Mouse (Mus musculus) MEL (cell line): ENCODE results near the gene Zbtb46. TPM values are rescaled to one million over a fixed set of nuclear protein-coding genes. Genes with fewer than 3 reads are reported as not detected.
A peak's percentile ranks its signal among the peaks of the same experiment; 100 is the strongest.

ENCODE experiments used
- DNase-seq: peaks from one replicate; pipeline ENCODE4 v3.0.0; 2011; ENCODE audit warnings: low read depth, low spot score
- H3K27ac ChIP-seq: 2 replicates; pipeline ENCODE4 v1.5.1; 2012; ENCODE audit warnings: low read depth, mild to moderate bottlenecking, control low read depth, low read length, moderate library complexity; ENCODE audit not compliant: control insufficient read depth
- H3K27me3 ChIP-seq, 2 experiments: fragments of 150-350 bp in 1 of 2; sonication (generic) in 1 of 2; 2 replicates each; pipeline ENCODE4 v1.6.1; 2012; ENCODE audit warnings: low read length in 2 of 2, mild to moderate bottlenecking in 2 of 2, improper control_type of control experiment in 1 of 2, moderate library complexity in 1 of 2; ENCODE audit not compliant: insufficient read depth in 2 of 2, control insufficient read depth in 1 of 2
- H3K36me3 ChIP-seq, 2 experiments: 2 replicates each; pipeline ENCODE4 v1.6.1; 2012 to 2014; ENCODE audit warnings: low read length in 2 of 2, improper control_type of control experiment in 1 of 2, inconsistent platforms in 1 of 2, mild to moderate bottlenecking in 1 of 2; ENCODE audit not compliant: insufficient read depth in 2 of 2, control insufficient read depth in 1 of 2
- H3K4me1 ChIP-seq, 2 experiments: fragments of 150-350 bp in 1 of 2; sonication (generic) in 1 of 2; 2 replicates each; pipeline ENCODE4 v1.6.1; 2012; ENCODE audit warnings: low read length in 2 of 2, improper control_type of control experiment in 1 of 2, mild to moderate bottlenecking in 1 of 2; ENCODE audit not compliant: insufficient read depth in 2 of 2, control insufficient read depth in 1 of 2
- H3K4me3 ChIP-seq, 2 experiments: fragments of 150-350 bp in 1 of 2; sonication (generic) in 1 of 2; 2 replicates each; pipeline ENCODE4 v1.5.1; 2012; ENCODE audit warnings: low read depth in 2 of 2, low read length in 2 of 2, mild to moderate bottlenecking in 2 of 2, moderate library complexity in 2 of 2, control low read depth in 1 of 2, improper control_type of control experiment in 1 of 2; ENCODE audit not compliant: control insufficient read depth in 1 of 2, insufficient read depth in 1 of 2
- H3K79me2 ChIP-seq: 2 replicates; pipeline ENCODE4 v1.6.1; 2012; ENCODE audit warnings: mild to moderate bottlenecking, low read length, moderate library complexity; ENCODE audit not compliant: control insufficient read depth, poor library complexity, insufficient read depth
- H3K9ac ChIP-seq: 2 replicates; pipeline ENCODE4 v1.6.1; 2012; ENCODE audit warnings: low read depth, mild to moderate bottlenecking, control low read depth, low read length, moderate library complexity; ENCODE audit not compliant: control insufficient read depth, poor library complexity, severe bottlenecking
- H3K9me3 ChIP-seq: fragments of 150-350 bp; sonication (generic); replicated peaks from 2 replicates; pipeline ENCODE4 v1.6.1; 2012; ENCODE audit warnings: mild to moderate bottlenecking, low read length, improper control_type of control experiment, moderate library complexity; ENCODE audit not compliant: insufficient read depth
- BHLHE40 ChIP-seq: IDR thresholded peaks from 2 replicates; pipeline ENCODE4 v1.6.1; 2012; ENCODE audit warnings: low read depth, mild to moderate bottlenecking, inconsistent platforms, low read length, improper control_type of control experiment, borderline replicate concordance
- CHD2 ChIP-seq: IDR thresholded peaks from 2 replicates; pipeline ENCODE4 v1.6.1; 2011; ENCODE audit warnings: low read length, improper control_type of control experiment
- CTCF ChIP-seq, 3 experiments: IDR thresholded peaks in 2 of 3; conservative IDR thresholded peaks in 1 of 3; 2 replicates each; pipeline ENCODE4 v1.5.1; 2011 to 2012; ENCODE audit warnings: low read length in 3 of 3, low read depth in 2 of 3, mild to moderate bottlenecking in 2 of 3, improper control_type of control experiment in 1 of 3, inconsistent platforms in 1 of 3, mixed read lengths in 1 of 3, moderate library complexity in 1 of 3; ENCODE audit not compliant: control insufficient read depth in 1 of 3, insufficient read depth in 1 of 3, poor library complexity in 1 of 3, severe bottlenecking in 1 of 3
- ELF1 ChIP-seq: IDR thresholded peaks from 2 replicates; pipeline ENCODE4 v1.6.1; 2014; ENCODE audit warnings: low read depth, mild to moderate bottlenecking, inconsistent platforms, low read length, improper control_type of control experiment, moderate library complexity
- EP300 ChIP-seq, 2 experiments: IDR thresholded peaks; 2 replicates each; pipeline ENCODE4 v1.6.1; 2011; ENCODE audit warnings: improper control_type of control experiment in 2 of 2, low read length in 2 of 2, low read depth in 1 of 2, mild to moderate bottlenecking in 1 of 2
- ETS1 ChIP-seq: IDR thresholded peaks from 2 replicates; pipeline ENCODE4 v1.6.1; 2012; ENCODE audit warnings: low read depth, mild to moderate bottlenecking, inconsistent platforms, low read length, improper control_type of control experiment, moderate library complexity
- GATA1 ChIP-seq: IDR thresholded peaks from 2 replicates; pipeline ENCODE4 v1.6.1; 2011; ENCODE audit warnings: low read depth, low read length, improper control_type of control experiment
- HCFC1 ChIP-seq: IDR thresholded peaks from 2 replicates; pipeline ENCODE4 v1.6.1; 2012; ENCODE audit warnings: low read depth, mild to moderate bottlenecking, inconsistent platforms, low read length, improper control_type of control experiment, moderate library complexity
- JUND ChIP-seq: IDR thresholded peaks from 2 replicates; pipeline ENCODE4 v1.6.1; 2011; ENCODE audit warnings: low read depth, mild to moderate bottlenecking, improper control_type of control experiment, low read length
- KAT2A ChIP-seq: conservative IDR thresholded peaks from 2 replicates; pipeline ENCODE4 v1.6.1; 2012; ENCODE audit warnings: low read depth, low read length, improper control_type of control experiment, inconsistent platforms
- MAFK ChIP-seq: IDR thresholded peaks from 2 replicates; pipeline ENCODE4 v1.6.1; 2011; ENCODE audit warnings: low read depth, mild to moderate bottlenecking, low read length, improper control_type of control experiment, borderline replicate concordance
- MAX ChIP-seq: IDR thresholded peaks from 2 replicates; pipeline ENCODE4 v1.6.1; 2011; ENCODE audit warnings: low read length, improper control_type of control experiment
- MAZ ChIP-seq: IDR thresholded peaks from 2 replicates; pipeline ENCODE4 v1.6.1; 2012; ENCODE audit warnings: low read depth, mild to moderate bottlenecking, inconsistent platforms, low read length, improper control_type of control experiment
- MYB ChIP-seq: IDR thresholded peaks from 2 replicates; pipeline ENCODE4 v1.6.1; 2011; ENCODE audit warnings: mild to moderate bottlenecking, low read depth, low read length, improper control_type of control experiment
- MYC ChIP-seq: IDR thresholded peaks from 2 replicates; pipeline ENCODE4 v1.6.1; 2011; ENCODE audit warnings: low read depth, mild to moderate bottlenecking, low read length, improper control_type of control experiment, moderate library complexity
- NRF1 ChIP-seq: IDR thresholded peaks from 2 replicates; pipeline ENCODE4 v1.6.1; 2014; ENCODE audit warnings: low read depth, mild to moderate bottlenecking, inconsistent platforms, low read length, improper control_type of control experiment, moderate library complexity; ENCODE audit not compliant: poor library complexity, insufficient read depth, severe bottlenecking
- POLR2AphosphoS2 ChIP-seq: IDR thresholded peaks from 2 replicates; pipeline ENCODE4 v1.6.1; 2011; ENCODE audit warnings: low read length, improper control_type of control experiment
- SMC3 ChIP-seq: IDR thresholded peaks from 2 replicates; pipeline ENCODE4 v1.6.1; 2011; ENCODE audit warnings: low read depth, low read length, improper control_type of control experiment
- USF1 ChIP-seq: IDR thresholded peaks from 2 replicates; pipeline ENCODE4 v1.6.1; 2014; ENCODE audit warnings: low read depth, mild to moderate bottlenecking, inconsistent platforms, low read length, improper control_type of control experiment, moderate library complexity
- USF2 ChIP-seq, 2 experiments: IDR thresholded peaks; 2 replicates each; pipeline ENCODE4 v1.6.1; 2011 to 2012; ENCODE audit warnings: improper control_type of control experiment in 2 of 2, low read length in 2 of 2, borderline replicate concordance in 1 of 2, inconsistent platforms in 1 of 2, low read depth in 1 of 2, mild to moderate bottlenecking in 1 of 2; ENCODE audit not compliant: insufficient read depth in 1 of 2
- ZC3H11A ChIP-seq: IDR thresholded peaks from 2 replicates; pipeline ENCODE4 v1.6.1; 2012; ENCODE audit warnings: low read depth, mild to moderate bottlenecking, inconsistent platforms, low read length, improper control_type of control experiment
- ZNF384 ChIP-seq: IDR thresholded peaks from 2 replicates; pipeline ENCODE4 v1.6.1; 2012; ENCODE audit warnings: low read depth, mild to moderate bottlenecking, inconsistent platforms, low read length, improper control_type of control experiment
- polyA plus RNA-seq, 2 experiments: library from polyadenylated mRNA; stranded (reverse) in 1 of 2; unstranded in 1 of 2; fragments of >175 nt in 1 of 2; fragments of >200 nt in 1 of 2; gene quantifications; 2 replicates each; pipeline versions ENCODE4 v1.2.1 to v1.2.4; 2012; ENCODE audit warnings: low replicate concordance in 2 of 2, low read depth in 1 of 2; ENCODE audit not compliant: insufficient read length in 2 of 2, insufficient read depth in 1 of 2, missing spikeins in 1 of 2
- total RNA-seq: library from RNA; depleted of rRNA; stranded (reverse); fragments of 300-350 nt; gene quantifications from 2 replicates; pipeline ENCODE4 v1.2.3, GENCODE M21; 2012

The Zbtb46 gene
- total and polyA plus RNA-seq, 3 experiments: 0.23 to 0.64 TPM; not detected in 1

DNA sequence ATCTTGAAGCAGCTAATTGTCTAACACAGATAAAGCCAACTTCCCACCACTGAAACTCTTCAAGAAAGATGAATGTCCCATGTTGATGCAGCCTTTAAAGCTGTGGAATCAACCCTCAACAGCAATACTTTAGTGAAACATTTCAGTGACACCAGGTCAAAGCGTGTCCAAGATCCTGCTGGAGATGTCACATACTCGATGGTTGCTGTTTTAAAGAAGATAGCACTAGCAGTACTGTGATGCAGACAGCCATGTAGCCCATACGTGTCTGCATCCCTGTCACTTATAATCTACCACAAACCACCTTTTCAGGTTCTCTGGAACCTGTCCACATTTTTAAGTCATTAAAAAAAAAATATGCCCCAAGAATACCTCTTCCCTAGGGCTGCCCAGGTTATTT lies 55.5 kb downstream of the Zbtb46 start:
- peaks cover 3 to 7% of the 10 kb centered on the region in 2 experiments; a peak in 2 of 4 replicates for H3K4me1 ChIP-seq
- no peaks in the 10 kb centered on the region; a peak in 1 of 4 replicates for H3K27me3 ChIP-seq
- no peak overlapping the region for H3K4me3 ChIP-seq
- no peak overlapping the region for H3K9ac ChIP-seq
- peak; percentile 35 for DNase-seq
- H3K79me2 ChIP-seq: no peaks in the 10 kb centered on the region
- TF ChIP-seq POLR2AphosphoS2: no peak
- TF ChIP-seq ETS1: 0 out of 2 replicates have a peak, but pooled peaks have one; percentile 19
- no peak for TF ChIP-seq MYC
- TF ChIP-seq ZNF384: peak; percentile 70
- TF ChIP-seq ZC3H11A: no peak
- no peak for TF ChIP-seq MAX
- no peak for TF ChIP-seq MYB
- TF ChIP-seq CTCF (IDR thresholded peaks at IDR 0.05 in 2 of 3, conservative IDR thresholded peaks at IDR 0.05 in 1 of 3; ENCODE audit: control insufficient read depth in 1 of 3, insufficient read depth in 1 of 3, low read depth in 2 of 3, low read length in 3 of 3, poor library complexity in 1 of 3, severe bottlenecking in 1 of 3): no peak
- no peak for TF ChIP-seq BHLHE40
- no peak for TF ChIP-seq SMC3
- no peak for TF ChIP-seq MAFK
- TF ChIP-seq GATA1: peak; percentile 62; the same call in 1 of the 2 replicates
- no peak overlapping the region for H3K27ac ChIP-seq
- no peaks in the 10 kb centered on the region for H3K9me3 ChIP-seq
- H3K36me3 ChIP-seq: no peaks in the 10 kb centered on the region; a peak in 1 of 4 replicates

DNA sequence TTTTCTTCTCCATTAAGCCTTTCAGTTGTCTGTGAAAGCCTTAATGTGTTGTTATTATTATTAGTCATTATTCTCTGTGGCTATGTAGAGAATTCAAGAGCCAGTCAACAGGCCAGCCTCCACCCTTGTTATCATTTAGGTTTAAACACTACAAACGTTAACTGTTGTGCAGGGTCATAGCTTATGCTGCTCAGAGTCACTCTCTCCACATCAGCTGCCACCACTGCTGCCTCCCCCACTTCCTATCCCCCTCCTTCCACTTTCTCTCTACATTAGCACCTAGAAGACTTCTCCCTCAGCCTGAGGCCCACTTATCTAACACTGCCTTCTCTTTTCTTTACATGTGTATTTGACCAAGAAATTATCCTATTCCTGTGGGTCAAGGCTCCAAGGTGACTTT lies 57.7 kb downstream of the Zbtb46 start:
- Histone ChIP-seq H3K27me3 (no peaks in the 10 kb centered on the region; a peak in 2 of 4 replicates), H3K79me2 (no peaks in the 10 kb centered on the region), H3K4me1 (peaks cover 3 to 7% of the 10 kb centered on the region in 2 experiments; a peak in 2 of 4 replicates), H3K9me3 (no peaks in the 10 kb centered on the region), H3K36me3 (no peaks in the 10 kb centered on the region; a peak in 1 of 4 replicates), H3K4me3 (no peak overlapping the region), H3K9ac (no peak overlapping the region), H3K27ac (no peak overlapping the region)
- peak; percentile 43 for DNase-seq
- TF ChIP-seq MAX (no peak), EP300 (IDR thresholded peaks at IDR 0.05; ENCODE audit: low read depth in 1 of 2, low read length in 2 of 2) (peak in 1 of 2 experiments; percentile 31; a peak in 1 of 4 replicates)

GRCm38 (mm10) chr2:181397207-181397761 lies 61.9 kb downstream of the Zbtb46 start:
- no peak for TF ChIP-seq ZC3H11A
- TF ChIP-seq USF1: no peak
- TF ChIP-seq CTCF (IDR thresholded peaks at IDR 0.05 in 2 of 3, conservative IDR thresholded peaks at IDR 0.05 in 1 of 3; ENCODE audit: control insufficient read depth in 1 of 3, insufficient read depth in 1 of 3, low read depth in 2 of 3, low read length in 3 of 3, poor library complexity in 1 of 3, severe bottlenecking in 1 of 3): no peak
- TF ChIP-seq NRF1: no peak
- no peak for TF ChIP-seq MAFK
- no peak for TF ChIP-seq JUND
- no peak for TF ChIP-seq MAZ
- no peak for TF ChIP-seq ZNF384
- no peak for TF ChIP-seq CHD2
- no peak for TF ChIP-seq USF2 (IDR thresholded peaks at IDR 0.05; ENCODE audit: borderline replicate concordance in 1 of 2, insufficient read depth in 1 of 2, low read depth in 1 of 2, low read length in 2 of 2)
- no peak for TF ChIP-seq ELF1
- no peak for TF ChIP-seq KAT2A
- no peak for TF ChIP-seq MYB
- no peak for TF ChIP-seq HCFC1
- no peak for TF ChIP-seq GATA1
- no peaks in the 10 kb centered on the region; a peak in 2 of 4 replicates for H3K27me3 ChIP-seq
- H3K4me3 ChIP-seq: no peak overlapping the region
- H3K9ac ChIP-seq: no peak overlapping the region
- no peak for DNase-seq
- H3K36me3 ChIP-seq: no peaks in the 10 kb centered on the region; a peak in 1 of 4 replicates
- no peaks in the 10 kb centered on the region for H3K9me3 ChIP-seq
- H3K79me2 ChIP-seq: no peaks in the 10 kb centered on the region
- H3K4me1 ChIP-seq: peaks cover 3 to 7% of the 10 kb centered on the region in 2 experiments; a peak in 2 of 4 replicates
- H3K27ac ChIP-seq: no peak overlapping the region
